Mouse (Mus musculus): ENCODE results near the gene Pigyl. TPM values are rescaled to one million over a fixed set of nuclear protein-coding genes. Genes with fewer than 3 reads are reported as not detected.

Pigyl gene
- polyA plus RNA-seq, 1 experiment from 2014 or later, result 78.8 TPM

DNA sequence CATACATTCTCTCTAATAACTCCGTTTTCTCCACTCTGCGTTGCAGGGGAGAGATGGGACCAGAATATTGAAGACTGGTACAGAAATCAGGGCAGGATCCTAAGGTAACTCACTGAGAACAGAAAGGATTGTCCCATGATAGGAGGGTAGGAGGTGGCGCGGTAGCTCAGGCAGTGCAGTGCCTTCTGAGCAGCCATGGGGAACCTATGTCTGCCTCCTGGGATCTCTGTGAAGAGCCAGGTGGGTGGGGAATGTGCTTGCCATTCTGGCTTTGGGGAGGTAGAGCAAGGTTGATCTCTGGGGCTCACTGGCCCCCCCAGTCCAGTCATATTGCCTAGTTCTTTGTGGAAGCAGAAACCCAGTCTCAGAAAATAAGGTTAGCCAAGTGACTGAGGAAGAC lies 11.1 kb downstream of the Pigyl start:
- Histone ChIP-seq H3K9me3 (ENCODE audit: control insufficient read depth, low read length) (peaks cover 4% of the 10 kb centered on the region; the same call in 1 of the 2 replicates), H3K27ac (ENCODE audit: low read length) (no peak overlapping the region), H3K36me3 (ENCODE audit: control insufficient read depth, insufficient read depth) (no peaks in the 10 kb centered on the region), H3K4me2 (ENCODE audit: low read length) (no peak overlapping the region), H3K4me3 (replicated peaks; ENCODE audit: low read length) (no peak overlapping the region), H3K27me3 (replicated peaks; ENCODE audit: control insufficient read depth, insufficient read depth, low read length) (no peaks in the 10 kb centered on the region), H3K9ac (replicated peaks; ENCODE audit: low read depth, low read length) (no peak overlapping the region), H3K4me1 (replicated peaks; ENCODE audit: control insufficient read depth, insufficient read depth, low read length) (peaks cover 4% of the 10 kb centered on the region)
- no peak for ATAC-seq
- WGBS, result 97% methylated on average over 4 of the region's 4 CpGs

DNA sequence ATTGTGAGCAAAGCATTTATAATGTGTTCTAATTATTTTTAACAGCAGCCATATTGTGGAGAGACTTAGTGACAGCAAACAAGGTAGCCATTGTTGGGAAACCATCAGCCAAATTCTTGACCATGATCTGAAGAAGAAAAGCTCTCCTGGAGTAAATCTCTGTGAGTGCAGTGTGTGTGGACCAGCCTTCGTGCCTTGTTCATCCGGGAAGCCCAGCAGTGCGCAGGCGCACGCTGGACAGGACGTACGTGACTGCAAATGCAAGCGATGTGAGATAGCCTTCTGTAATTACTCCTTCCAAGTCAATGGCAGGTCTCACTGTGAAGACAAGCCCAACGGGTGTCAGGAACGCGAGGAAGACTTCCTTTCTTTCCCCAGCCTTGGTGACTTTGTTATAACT lies 12.7 kb downstream of the Pigyl start:
- H3K4me2 ChIP-seq (ENCODE audit: low read length), result no peak overlapping the region
- 92% methylated on average over 11 of the region's 11 CpGs for WGBS
- H3K9me3 ChIP-seq (ENCODE audit: control insufficient read depth, low read length), result peaks cover 4% of the 10 kb centered on the region; the same call in 1 of the 2 replicates

DNA sequence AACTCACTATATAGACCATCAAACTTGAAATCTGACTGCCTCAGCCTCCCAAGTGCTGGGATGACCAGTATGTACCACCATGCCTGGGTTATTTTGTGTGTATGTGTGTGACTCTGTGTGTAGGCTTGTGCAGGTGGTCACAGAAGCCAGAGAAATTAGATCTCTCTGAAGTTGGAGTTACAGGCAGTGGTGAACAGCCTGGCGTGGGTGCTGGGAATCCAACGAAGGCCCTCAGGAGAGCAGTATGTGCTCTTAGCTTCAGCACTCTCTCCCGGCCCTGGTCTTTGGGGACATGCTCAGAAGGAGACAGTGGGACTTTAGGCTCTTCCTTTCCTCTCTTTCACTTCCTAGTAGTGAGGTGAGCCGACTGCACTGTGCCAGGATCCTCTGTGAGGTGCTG lies 15.7 kb downstream of the Pigyl start:
- H3K4me3 ChIP-seq (replicated peaks; ENCODE audit: low read length), result no peak overlapping the region
- no peak overlapping the region for H3K4me2 ChIP-seq (ENCODE audit: low read length)
- no peak for ATAC-seq
- no peaks in the 10 kb centered on the region for H3K36me3 ChIP-seq (ENCODE audit: control insufficient read depth, insufficient read depth)
- no peaks in the 10 kb centered on the region for H3K27me3 ChIP-seq (replicated peaks; ENCODE audit: control insufficient read depth, insufficient read depth, low read length)
- no peak overlapping the region for H3K9ac ChIP-seq (replicated peaks; ENCODE audit: low read depth, low read length)
- 95% methylated on average over 4 of the region's 4 CpGs for WGBS
- no peak overlapping the region for H3K27ac ChIP-seq (ENCODE audit: low read length)
- no peaks in the 10 kb centered on the region for H3K4me1 ChIP-seq (replicated peaks; ENCODE audit: control insufficient read depth, insufficient read depth, low read length)
- no peaks in the 10 kb centered on the region for H3K9me3 ChIP-seq (ENCODE audit: control insufficient read depth, low read length)

More for the DNA sequence above, 12.7 kb downstream of the Pigyl start:
- H3K27ac ChIP-seq (ENCODE audit: low read length), result no peak overlapping the region
- H3K4me3 ChIP-seq (replicated peaks; ENCODE audit: low read length), result no peak overlapping the region
- no peaks in the 10 kb centered on the region for H3K27me3 ChIP-seq (replicated peaks; ENCODE audit: control insufficient read depth, insufficient read depth, low read length)
- peaks cover 4% of the 10 kb centered on the region for H3K4me1 ChIP-seq (replicated peaks; ENCODE audit: control insufficient read depth, insufficient read depth, low read length)
- no peak for ATAC-seq
- H3K36me3 ChIP-seq (ENCODE audit: control insufficient read depth, insufficient read depth), result no peaks in the 10 kb centered on the region
- H3K9ac ChIP-seq (replicated peaks; ENCODE audit: low read depth, low read length), result no peak overlapping the region

DNA sequence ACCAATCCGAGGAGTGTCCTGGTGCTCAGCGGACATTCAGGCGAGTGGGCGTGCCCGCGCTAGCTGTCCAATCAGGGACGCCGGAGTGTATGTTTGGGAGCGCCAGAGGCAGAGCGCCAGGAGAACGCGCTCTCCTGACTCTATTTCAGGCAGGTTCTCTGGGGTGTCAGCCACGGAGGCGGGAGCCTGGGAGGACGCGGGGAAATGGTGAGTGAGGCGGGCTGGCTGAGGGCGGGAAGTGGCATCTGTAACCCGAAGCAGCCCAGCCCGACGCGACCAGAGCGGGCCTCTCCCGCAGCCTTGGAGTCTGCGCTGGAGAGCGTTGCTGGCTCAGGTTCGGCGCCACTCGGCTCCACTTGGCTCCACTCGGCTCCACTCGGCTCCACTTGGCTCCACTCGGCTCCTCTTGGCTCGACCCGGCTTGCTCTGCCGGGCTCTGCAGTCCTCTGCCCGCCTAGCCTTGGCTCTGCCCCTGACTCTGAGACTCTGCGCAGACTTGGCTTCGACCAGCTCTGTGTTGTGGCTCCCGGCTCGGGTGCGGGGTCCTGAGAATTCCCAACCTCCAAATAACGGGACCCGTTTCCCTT lies 31.5 kb downstream of the Pigyl start, which contains the start of gene Zfp872:
TSS of gene Zfp872 (plus strand) at position 66 of the 587 bp plus-strand sequence.
- H3K4me3 ChIP-seq (replicated peaks; ENCODE audit: low read length), result peak within 1 kb of the TSS; percentile 44
- peaks cover 3% of the 10 kb centered on the region; the same call in 1 of the 2 replicates for H3K4me1 ChIP-seq (replicated peaks; ENCODE audit: control insufficient read depth, insufficient read depth, low read length)
- peak within 1 kb of the TSS; percentile 51 for H3K9ac ChIP-seq (replicated peaks; ENCODE audit: low read depth, low read length)
- 16% methylated on average over 43 of the region's 43 CpGs for WGBS
- no peaks in the 10 kb centered on the region for H3K36me3 ChIP-seq (ENCODE audit: control insufficient read depth, insufficient read depth)
- H3K27me3 ChIP-seq (replicated peaks; ENCODE audit: control insufficient read depth, insufficient read depth, low read length), result no peaks in the 10 kb centered on the region
- H3K9me3 ChIP-seq (ENCODE audit: control insufficient read depth, low read length), result no peaks in the 10 kb centered on the region
- ATAC-seq, result peak; percentile 91
- no peak within 1 kb of the TSS for H3K27ac ChIP-seq (ENCODE audit: low read length)
- H3K4me2 ChIP-seq (ENCODE audit: low read length), result peak within 1 kb of the TSS; percentile 58

DNA sequence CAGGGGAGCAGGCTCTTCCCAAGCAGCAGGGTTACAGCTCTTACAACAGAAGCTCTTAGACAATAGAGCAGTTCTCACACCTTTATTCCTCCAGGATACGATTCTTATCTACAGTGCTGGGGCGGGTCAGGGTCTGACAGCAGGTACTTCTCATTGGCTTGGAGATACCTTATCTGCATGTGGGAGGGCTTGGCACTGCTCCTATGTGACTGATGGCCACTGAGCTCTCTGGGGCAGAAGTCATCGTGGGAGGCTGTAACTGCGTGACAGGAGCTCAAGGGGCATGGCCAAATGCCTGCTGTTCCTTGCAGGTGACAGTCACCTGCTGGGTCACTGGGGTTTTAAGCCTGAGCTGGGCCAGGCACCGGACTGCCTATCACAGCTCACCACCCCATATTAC lies 39.8 kb downstream of the Pigyl start:
- Histone ChIP-seq H3K4me3 (replicated peaks; ENCODE audit: low read length) (no peak overlapping the region), H3K4me1 (replicated peaks; ENCODE audit: control insufficient read depth, insufficient read depth, low read length) (no peaks in the 10 kb centered on the region), H3K36me3 (ENCODE audit: control insufficient read depth, insufficient read depth) (no peaks in the 10 kb centered on the region), H3K27me3 (replicated peaks; ENCODE audit: control insufficient read depth, insufficient read depth, low read length) (no peaks in the 10 kb centered on the region), H3K4me2 (ENCODE audit: low read length) (no peak overlapping the region), H3K9ac (replicated peaks; ENCODE audit: low read depth, low read length) (no peak overlapping the region), H3K9me3 (ENCODE audit: control insufficient read depth, low read length) (peaks cover 15% of the 10 kb centered on the region; the same call in 1 of the 2 replicates), H3K27ac (ENCODE audit: low read length) (no peak overlapping the region)
- ATAC-seq, result no peak
- 44% methylated on average over 5 of the region's 5 CpGs for WGBS

Small RNA genes within 50 kb of the gene (microRNA-seq; reads per million reads assigned to microRNA genes)
- not detected for gene Mir7084

Other genes starting within 250 kb of the Pigyl start
- gene Rab3d, start 238.7 kb upstream of the Pigyl start, polyA plus RNA-seq (2015; fragmentation: Nextera tagmentation; extraction: Ambion mirVana), result 37.4 and 39.5 TPM in 2 replicates
- gene Ccdc159, start 229.4 kb upstream of the Pigyl start, polyA plus RNA-seq (2015; fragmentation: Nextera tagmentation; extraction: Ambion mirVana), result 5.4 and 11.9 TPM in 2 replicates
- 47.7 and 54.8 TPM in 2 replicates for gene Tmem205, start 229.3 kb upstream of the Pigyl start, polyA plus RNA-seq (2015; fragmentation: Nextera tagmentation; extraction: Ambion mirVana)
- gene Plppr2, start 219.8 kb upstream of the Pigyl start, polyA plus RNA-seq (2015; fragmentation: Nextera tagmentation; extraction: Ambion mirVana), result 74.1 and 89.9 TPM in 2 replicates
- 9.0 and 12.5 TPM in 2 replicates for gene Swsap1, start 201.1 kb upstream of the Pigyl start, polyA plus RNA-seq (2015; fragmentation: Nextera tagmentation; extraction: Ambion mirVana)
- gene Epor, start 193.3 kb upstream of the Pigyl start, polyA plus RNA-seq (2015; fragmentation: Nextera tagmentation; extraction: Ambion mirVana), result 1.6 and 1.8 TPM in 2 replicates
- 0.76 and 1.5 TPM in 2 replicates for gene Rgl3, start 167.4 kb upstream of the Pigyl start, polyA plus RNA-seq (2015; fragmentation: Nextera tagmentation; extraction: Ambion mirVana)
- 3.6 and 5.2 TPM in 2 replicates for gene Ccdc151, start 154.2 kb upstream of the Pigyl start, polyA plus RNA-seq (2015; fragmentation: Nextera tagmentation; extraction: Ambion mirVana)
- 90.0 and 93.9 TPM in 2 replicates for gene Prkcsh, start 154.0 kb upstream of the Pigyl start, polyA plus RNA-seq (2015; fragmentation: Nextera tagmentation; extraction: Ambion mirVana)
- gene Elavl3, start 104.8 kb upstream of the Pigyl start, polyA plus RNA-seq (2015; fragmentation: Nextera tagmentation; extraction: Ambion mirVana), result 77.6 and 101 TPM in 2 replicates
- gene Gm49318, start 85.6 kb upstream of the Pigyl start, polyA plus RNA-seq (2015; fragmentation: Nextera tagmentation; extraction: Ambion mirVana), result not detected in 2 replicates
- 20.7 and 22.4 TPM in 2 replicates for gene Zfp653, start 85.5 kb upstream of the Pigyl start, polyA plus RNA-seq (2015; fragmentation: Nextera tagmentation; extraction: Ambion mirVana)
- gene Ecsit, start 71.4 kb upstream of the Pigyl start, polyA plus RNA-seq (2015; fragmentation: Nextera tagmentation; extraction: Ambion mirVana), result 62.5 and 67.4 TPM in 2 replicates
- 0.60 and 0.78 TPM in 2 replicates for gene Cnn1, start 57.6 kb upstream of the Pigyl start, polyA plus RNA-seq (2015; fragmentation: Nextera tagmentation; extraction: Ambion mirVana)
- gene Elof1, start 39.7 kb upstream of the Pigyl start, polyA plus RNA-seq (2015; fragmentation: Nextera tagmentation; extraction: Ambion mirVana), result 147 and 168 TPM in 2 replicates
- gene Acp5, start 21.1 kb upstream of the Pigyl start, polyA plus RNA-seq (2015; fragmentation: Nextera tagmentation; extraction: Ambion mirVana), result 0.42 TPM in 1 of 2 replicates, not detected in the other
- 0.29 and 0.37 TPM in 2 replicates for gene Zfp872, start 31.2 kb downstream of the Pigyl start, polyA plus RNA-seq (2015; fragmentation: Nextera tagmentation; extraction: Ambion mirVana)
- gene Zfp809, start 68.9 kb downstream of the Pigyl start, polyA plus RNA-seq (2015; fragmentation: Nextera tagmentation; extraction: Ambion mirVana), result 10.1 and 10.9 TPM in 2 replicates
- 12.6 and 12.9 TPM in 2 replicates for gene Zfp599, start 103.0 kb downstream of the Pigyl start, polyA plus RNA-seq (2015; fragmentation: Nextera tagmentation; extraction: Ambion mirVana)
- gene Zfp810, start 150.8 kb downstream of the Pigyl start, polyA plus RNA-seq (2015; fragmentation: Nextera tagmentation; extraction: Ambion mirVana), result 35.0 and 36.1 TPM in 2 replicates
- 10.6 and 14.3 TPM in 2 replicates for gene Anln, start 232.3 kb downstream of the Pigyl start, polyA plus RNA-seq (2015; fragmentation: Nextera tagmentation; extraction: Ambion mirVana)

All from forebrain, embryonic 16.5 days (tissue).